Comparison of ENCODE assay signal across 8 mouse cellular contexts in the genomic region with DNA sequence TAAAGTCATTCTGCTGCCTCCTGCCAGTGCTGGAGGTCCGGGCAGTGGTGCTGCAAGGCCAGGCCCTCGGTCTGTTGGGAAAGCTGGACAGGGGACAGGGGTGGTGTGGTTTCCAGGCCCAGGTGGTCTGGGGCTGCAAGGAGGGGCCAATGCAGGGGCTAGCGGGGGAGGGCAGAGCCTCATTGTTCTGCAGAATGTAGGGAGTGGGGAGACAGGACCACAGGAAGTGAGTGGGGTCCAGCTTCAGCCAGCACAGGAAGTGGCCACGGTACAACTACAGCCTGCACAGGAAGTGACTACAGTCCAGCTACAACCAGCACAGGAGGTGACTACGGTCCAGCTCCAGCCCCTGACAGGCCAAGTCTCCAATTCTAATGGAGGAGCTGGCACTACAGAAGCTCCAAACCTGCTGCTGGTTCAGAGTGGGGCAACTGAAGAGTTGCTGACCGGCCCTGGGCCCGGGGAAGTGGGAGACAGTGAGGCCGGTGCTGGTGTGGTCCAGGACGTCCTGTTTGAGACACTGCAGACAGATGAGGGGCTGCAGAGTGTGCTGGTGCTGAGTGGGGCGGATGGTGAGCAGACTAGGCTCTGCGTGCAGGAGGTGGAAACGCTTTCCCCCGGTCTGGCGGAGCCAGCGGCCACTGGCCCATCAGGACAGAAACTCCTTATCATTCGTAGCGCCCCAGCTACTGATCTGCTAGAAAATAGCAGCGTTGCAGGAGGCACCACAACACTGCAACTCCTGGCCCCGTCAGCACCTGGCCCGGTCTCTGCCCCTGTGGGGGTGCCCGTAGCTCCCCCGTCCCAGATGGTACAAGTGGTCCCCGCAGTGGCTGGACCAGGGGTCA. TPM values are rescaled to one million over a fixed set of nuclear protein-coding genes. Genes with fewer than 3 reads are reported as not detected.
DNase-seq lines count a peak whose midpoint lies in the region; ATAC-seq and TF ChIP-seq lines count a peak whose summit lies in the region.

No protein-coding gene starts in this region.

- 55% methylated on average over 23 of the region's 23 CpGs for WGBS in kidney, postnatal 0 days
- WGBS in kidney, adult 2 months: 65% methylated on average over 23 of the region's 23 CpGs
- WGBS in embryonic facial prominence, embryonic 15.5 days: 59% methylated on average over 23 of the region's 23 CpGs
- whole genome bisulfite sequencing in hindbrain, postnatal 0 days: 57% methylated on average over 23 of the region's 23 CpGs

- no peaks in the 10 kb centered on the region for H3K9me3 ChIP-seq in kidney, postnatal 0 days (replicated peaks; ENCODE audit: low read length)
- no peaks in the 10 kb centered on the region for H3K9me3 ChIP-seq in embryonic facial prominence, embryonic 15.5 days (replicated peaks)
- H3K9me3 ChIP-seq in hindbrain, postnatal 0 days (ENCODE audit: low read length): no peaks in the 10 kb centered on the region

- no peak overlapping the region for H3ac ChIP-seq in myocyte (ENCODE audit: control insufficient read depth, insufficient read length)

- H3K4me2 ChIP-seq in kidney, postnatal 0 days (ENCODE audit: low read length): no peak overlapping the region
- no peak overlapping the region for H3K4me2 ChIP-seq in embryonic facial prominence, embryonic 15.5 days (replicated peaks)
- H3K4me2 ChIP-seq in hindbrain, postnatal 0 days (ENCODE audit: low read depth, low read length): peak overlapping the region; percentile 77
- no peak overlapping the region for H3K4me2 ChIP-seq in myocyte (ENCODE audit: low read depth)

- H3K36me3 ChIP-seq in kidney, postnatal 0 days (ENCODE audit: insufficient read depth, low read length): peaks cover 32% of the 10 kb centered on the region
- no peaks in the 10 kb centered on the region; the same call in 1 of the 2 replicates for H3K36me3 ChIP-seq in kidney, adult 2 months (ENCODE audit: control insufficient read depth, insufficient read depth, low read length)
- H3K36me3 ChIP-seq in embryonic facial prominence, embryonic 15.5 days: peaks cover 41% of the 10 kb centered on the region
- H3K36me3 ChIP-seq in hindbrain, postnatal 0 days (ENCODE audit: insufficient read depth, low read length): peaks cover 28% of the 10 kb centered on the region; the same call in 1 of the 2 replicates
- no peaks in the 10 kb centered on the region for H3K36me3 ChIP-seq in myocyte (ENCODE audit: control insufficient read depth, insufficient read depth)

- peaks cover 11% of the 10 kb centered on the region for H3K79me2 ChIP-seq in myocyte (ENCODE audit: control insufficient read depth, insufficient read depth)

- no peak for ATAC-seq in kidney, postnatal 0 days (replicated peaks; ENCODE audit: low FRiP score, low read depth)
- ATAC-seq in embryonic facial prominence, embryonic 15.5 days (ENCODE audit: insufficient number of reproducible peaks, low FRiP score, low TSS enrichment, low read depth): no peak
- ATAC-seq in hindbrain, postnatal 0 days: no peak

- peaks cover 30% of the 10 kb centered on the region for H3K4me1 ChIP-seq in kidney, postnatal 0 days (replicated peaks; ENCODE audit: insufficient read depth, low read length)
- peaks cover 19% of the 10 kb centered on the region for H3K4me1 ChIP-seq in kidney, adult 2 months (ENCODE audit: control insufficient read depth, insufficient read depth, low read length)
- peaks cover 58% of the 10 kb centered on the region for H3K4me1 ChIP-seq in embryonic facial prominence, embryonic 15.5 days
- H3K4me1 ChIP-seq in hindbrain, postnatal 0 days (ENCODE audit: insufficient read depth, low read length): peaks cover 37% of the 10 kb centered on the region

- no peak for TF ChIP-seq POLR2A in kidney, adult 2 months (IDR thresholded peaks at IDR 0.05; ENCODE audit: low read depth, low read length)
- no peak for TF ChIP-seq POLR2A in myocyte (IDR thresholded peaks at IDR 0.05; ENCODE audit: insufficient read length, low read depth)

- no peaks in the 10 kb centered on the region for H3K27me3 ChIP-seq in kidney, postnatal 0 days (ENCODE audit: insufficient read depth, low read length)
- no peaks in the 10 kb centered on the region for H3K27me3 ChIP-seq in kidney, adult 2 months (replicated peaks; ENCODE audit: control insufficient read depth, insufficient read depth, low read length)
- H3K27me3 ChIP-seq in embryonic facial prominence, embryonic 15.5 days: no peaks in the 10 kb centered on the region
- no peaks in the 10 kb centered on the region for H3K27me3 ChIP-seq in hindbrain, postnatal 0 days (ENCODE audit: insufficient read depth, low read length)
- H3K27me3 ChIP-seq in myocyte (ENCODE audit: control insufficient read depth, insufficient read depth, insufficient read length): no peaks in the 10 kb centered on the region

- DNase-seq in kidney, postnatal 0 days (ENCODE audit: low spot score): peak; percentile 45
- DNase-seq in kidney, adult 2 months: no peak
- DNase-seq in hindbrain, postnatal 0 days (ENCODE audit: low spot score): no peak
- DNase-seq in thymus, postnatal 14 days: no peak
- DNase-seq in urinary bladder, postnatal 4 days (ENCODE audit: low spot score in 2 of 2): no peak
- no peak for DNase-seq in cerebellum, adult 11-12 months

- no peak overlapping the region for H3K9ac ChIP-seq in kidney, postnatal 0 days (ENCODE audit: low read depth, low read length)
- no peak overlapping the region for H3K9ac ChIP-seq in embryonic facial prominence, embryonic 15.5 days
- peak overlapping the region; percentile 33; the same call in 1 of the 2 replicates for H3K9ac ChIP-seq in hindbrain, postnatal 0 days (replicated peaks; ENCODE audit: low read length)

- no peak for TF ChIP-seq CTCF in kidney, postnatal 0 days (IDR thresholded peaks at IDR 0.05; ENCODE audit: low read depth)
- no peak for TF ChIP-seq CTCF in kidney, adult 2 months (conservative IDR thresholded peaks at IDR 0.05; ENCODE audit: insufficient read depth, insufficient read length, low read depth, low read length)
- TF ChIP-seq CTCF in hindbrain, postnatal 0 days (IDR thresholded peaks at IDR 0.05; ENCODE audit: low read depth): no peak

- no peak overlapping the region for H3K4me3 ChIP-seq in kidney, postnatal 0 days (replicated peaks; ENCODE audit: low read depth, low read length)
- no peak overlapping the region for H3K4me3 ChIP-seq in kidney, adult 2 months (ENCODE audit: insufficient read depth, low read depth, low read length)
- H3K4me3 ChIP-seq in embryonic facial prominence, embryonic 15.5 days (replicated peaks): no peak overlapping the region
- no peak overlapping the region for H3K4me3 ChIP-seq in hindbrain, postnatal 0 days (ENCODE audit: low read length)
- no peak overlapping the region for H3K4me3 ChIP-seq in myocyte

- H3K27ac ChIP-seq in kidney, postnatal 0 days: peak overlapping the region; percentile 54
- no peak overlapping the region for H3K27ac ChIP-seq in kidney, adult 2 months (ENCODE audit: insufficient read depth, low read depth, low read length)
- H3K27ac ChIP-seq in embryonic facial prominence, embryonic 15.5 days (replicated peaks): 0 out of 2 replicates have a peak overlapping the region, but pooled peaks have one; percentile 17
- H3K27ac ChIP-seq in hindbrain, postnatal 0 days: peak overlapping the region; percentile 96

TF ChIP-seq in myocyte, 11 proteins besides CTCF, POLR2A, EP300 and RAD21:
- TF ChIP-seq POLR2AphosphoS2 (IDR thresholded peaks at IDR 0.05; ENCODE audit: insufficient read length, low read depth) (peak; percentile 42), TCF3 (IDR thresholded peaks at IDR 0.05; ENCODE audit: insufficient read length, low read depth) (no peak)

RNA-seq across cellular contexts. Expression of gene Nat14, which starts 0.6 kb away (rescaled TPM):
- polyA plus RNA-seq in kidney, postnatal 0 days (2015; fragmentation: Nextera tagmentation; extraction: Ambion mirVana): 2.1 and 2.6 TPM in 2 replicates
- 5.5 and 5.7 TPM in 2 replicates for polyA plus RNA-seq in kidney, adult 2 months (2012; rRNA removed)
- polyA plus RNA-seq in embryonic facial prominence, embryonic 15.5 days (2015; fragmentation: Nextera tagmentation; extraction: Ambion mirVana): 5.1 and 5.5 TPM in 2 replicates
- total RNA-seq in hindbrain, postnatal 0 days (2014; rRNA removed): 24.2 and 32.3 TPM in 2 replicates
- 27.5 and 29.4 TPM in 2 replicates for polyA plus RNA-seq in hindbrain, postnatal 0 days (2015; fragmentation: Nextera tagmentation; extraction: Ambion mirVana)
- 3.1 TPM for polyA plus RNA-seq in myocyte (2012; fragmentation: generic; extraction: Trizol)

RNA-seq across cellular contexts. Expression of gene Ssc5d, which starts 4.4 kb away (rescaled TPM):
- 0.91 and 1.1 TPM in 2 replicates for polyA plus RNA-seq in kidney, postnatal 0 days (2015; fragmentation: Nextera tagmentation; extraction: Ambion mirVana)
- polyA plus RNA-seq in kidney, adult 2 months (2012; rRNA removed): 1.8 and 2.1 TPM in 2 replicates
- polyA plus RNA-seq in embryonic facial prominence, embryonic 15.5 days (2015; fragmentation: Nextera tagmentation; extraction: Ambion mirVana): 4.7 and 5.5 TPM in 2 replicates
- total RNA-seq in hindbrain, postnatal 0 days (2014; rRNA removed): 2.5 and 2.8 TPM in 2 replicates
- polyA plus RNA-seq in hindbrain, postnatal 0 days (2015; fragmentation: Nextera tagmentation; extraction: Ambion mirVana): 0.77 and 1.0 TPM in 2 replicates
- 13.6 TPM for polyA plus RNA-seq in myocyte (2012; fragmentation: generic; extraction: Trizol)

RNA-seq across cellular contexts. Expression of gene Zfp628, which starts 6.2 kb away (rescaled TPM):
- 3.5 and 3.9 TPM in 2 replicates for polyA plus RNA-seq in kidney, postnatal 0 days (2015; fragmentation: Nextera tagmentation; extraction: Ambion mirVana)
- polyA plus RNA-seq in kidney, adult 2 months (2012; rRNA removed): 12.6 and 14.4 TPM in 2 replicates
- 4.1 and 4.9 TPM in 2 replicates for polyA plus RNA-seq in embryonic facial prominence, embryonic 15.5 days (2015; fragmentation: Nextera tagmentation; extraction: Ambion mirVana)
- 12.5 and 12.7 TPM in 2 replicates for total RNA-seq in hindbrain, postnatal 0 days (2014; rRNA removed)
- polyA plus RNA-seq in hindbrain, postnatal 0 days (2015; fragmentation: Nextera tagmentation; extraction: Ambion mirVana): 5.2 and 5.7 TPM in 2 replicates
- polyA plus RNA-seq in myocyte (2012; fragmentation: generic; extraction: Trizol): 8.0 TPM

RNA-seq across cellular contexts. Expression of gene Gm36210, which starts 14.9 kb away (rescaled TPM):
- polyA plus RNA-seq in kidney, postnatal 0 days (2015; fragmentation: Nextera tagmentation; extraction: Ambion mirVana): not detected in 2 replicates
- polyA plus RNA-seq in kidney, adult 2 months (2012; rRNA removed): 0.16 TPM in 1 of 2 replicates, not detected in the other
- polyA plus RNA-seq in embryonic facial prominence, embryonic 15.5 days (2015; fragmentation: Nextera tagmentation; extraction: Ambion mirVana): not detected in 2 replicates
- 0.31 and 3.3 TPM in 2 replicates for total RNA-seq in hindbrain, postnatal 0 days (2014; rRNA removed)
- 0.30 and 0.45 TPM in 2 replicates for polyA plus RNA-seq in hindbrain, postnatal 0 days (2015; fragmentation: Nextera tagmentation; extraction: Ambion mirVana)
- not detected for polyA plus RNA-seq in myocyte (2012; fragmentation: generic; extraction: Trizol)

RNA-seq across cellular contexts. Expression of gene Sbk2, which starts 43.0 kb away (rescaled TPM):
- polyA plus RNA-seq in kidney, postnatal 0 days (2015; fragmentation: Nextera tagmentation; extraction: Ambion mirVana): 0.12 and 0.13 TPM in 2 replicates
- polyA plus RNA-seq in kidney, adult 2 months (2012; rRNA removed): 0.11 and 1.6 TPM in 2 replicates
- polyA plus RNA-seq in embryonic facial prominence, embryonic 15.5 days (2015; fragmentation: Nextera tagmentation; extraction: Ambion mirVana): 0.32 and 1.1 TPM in 2 replicates
- total RNA-seq in hindbrain, postnatal 0 days (2014; rRNA removed): 0.31 TPM in 1 of 2 replicates, not detected in the other
- polyA plus RNA-seq in hindbrain, postnatal 0 days (2015; fragmentation: Nextera tagmentation; extraction: Ambion mirVana): not detected in 2 replicates
- 7.1 TPM for polyA plus RNA-seq in myocyte (2012; fragmentation: generic; extraction: Trizol)
